Mouse (Mus musculus): Measurements from ENCODE around the gene Sept4. TPM values are rescaled to one million over a fixed set of nuclear protein-coding genes. Genes with fewer than 3 reads are reported as not detected.

Gene Sept4
- total and polyA plus RNA-seq, 2 experiments from 2014 or later: 20.6 to 49.1 TPM

GRCm38 (mm10) chr11:87596492-87596891 is 27.8 kb downstream of the Sept4 start:
- Histone ChIP-seq H3K4me2 (ENCODE audit: low read depth, low read length) (peak overlapping the region; percentile 98; the same call in 1 of the 2 replicates), H3K27ac (ENCODE audit: low read depth) (no peak overlapping the region), H3K27me3 (ENCODE audit: control insufficient read depth, insufficient read depth, low read length) (no peaks in the 10 kb centered on the region), H3K4me1 (ENCODE audit: control insufficient read depth, insufficient read depth) (peaks cover 14% of the 10 kb centered on the region), H3K9me3 (replicated peaks; ENCODE audit: control insufficient read depth, low read length) (no peaks in the 10 kb centered on the region), H3K36me3 (replicated peaks; ENCODE audit: control insufficient read depth, insufficient read depth, low read length) (peaks cover 49% of the 10 kb centered on the region), H3K4me3 (ENCODE audit: low read depth, low read length) (no peak overlapping the region), H3K9ac (replicated peaks; ENCODE audit: low read depth, low read length) (no peak overlapping the region)
- DNase-seq (ENCODE audit: low spot score) (no peak), ATAC-seq (ENCODE audit: insufficient read depth, low read depth) (no peak)
- 57% methylated on average over 2 of the region's 2 CpGs for WGBS
- TF ChIP-seq CTCF (IDR thresholded peaks at IDR 0.05; ENCODE audit: low read depth) (no peak), EP300 (IDR thresholded peaks at IDR 0.05; ENCODE audit: low read depth) (no peak)

GRCm38 (mm10) chr11:87597061-87597460 is 28.4 kb downstream of the Sept4 start:
- H3K27me3 ChIP-seq (ENCODE audit: control insufficient read depth, insufficient read depth, low read length): no peaks in the 10 kb centered on the region
- no peak overlapping the region for H3K9ac ChIP-seq (replicated peaks; ENCODE audit: low read depth, low read length)
- no peak for ATAC-seq (ENCODE audit: insufficient read depth, low read depth)
- H3K36me3 ChIP-seq (replicated peaks; ENCODE audit: control insufficient read depth, insufficient read depth, low read length): peaks cover 54% of the 10 kb centered on the region
- H3K4me1 ChIP-seq (ENCODE audit: control insufficient read depth, insufficient read depth): peaks cover 14% of the 10 kb centered on the region
- no peak for DNase-seq (ENCODE audit: low spot score)
- TF ChIP-seq EP300 (IDR thresholded peaks at IDR 0.05; ENCODE audit: low read depth) (no peak), CTCF (IDR thresholded peaks at IDR 0.05; ENCODE audit: low read depth) (no peak)
- H3K4me3 ChIP-seq (ENCODE audit: low read depth, low read length): no peak overlapping the region
- H3K9me3 ChIP-seq (replicated peaks; ENCODE audit: control insufficient read depth, low read length): no peaks in the 10 kb centered on the region
- H3K27ac ChIP-seq (ENCODE audit: low read depth): no peak overlapping the region
- no peak overlapping the region for H3K4me2 ChIP-seq (ENCODE audit: low read depth, low read length)

- no peak overlapping the region for H3K4me2 ChIP-seq (ENCODE audit: low read depth, low read length)
These were observed 30.8 kb downstream of the Sept4 start for GRCm38 (mm10) chr11:87599395-87600089.

GRCm38 (mm10) chr11:87600322-87600853 is 31.7 kb downstream of the Sept4 start:
- no peak overlapping the region for H3K9ac ChIP-seq (replicated peaks; ENCODE audit: low read depth, low read length)
- 87% methylated on average over 10 of the region's 10 CpGs for WGBS
- H3K27ac ChIP-seq (ENCODE audit: low read depth): no peak overlapping the region
- TF ChIP-seq EP300 (IDR thresholded peaks at IDR 0.05; ENCODE audit: low read depth) (no peak), CTCF (IDR thresholded peaks at IDR 0.05; ENCODE audit: low read depth) (no peak)
- no peak for ATAC-seq (ENCODE audit: insufficient read depth, low read depth)
- peaks cover 9% of the 10 kb centered on the region for H3K4me1 ChIP-seq (ENCODE audit: control insufficient read depth, insufficient read depth)
- H3K4me3 ChIP-seq (ENCODE audit: low read depth, low read length): no peak overlapping the region
- no peak for DNase-seq (ENCODE audit: low spot score)
- H3K9me3 ChIP-seq (replicated peaks; ENCODE audit: control insufficient read depth, low read length): no peaks in the 10 kb centered on the region
- peaks cover 83% of the 10 kb centered on the region for H3K36me3 ChIP-seq (replicated peaks; ENCODE audit: control insufficient read depth, insufficient read depth, low read length)
- H3K27me3 ChIP-seq (ENCODE audit: control insufficient read depth, insufficient read depth, low read length): no peaks in the 10 kb centered on the region
- H3K4me2 ChIP-seq (ENCODE audit: low read depth, low read length): no peak overlapping the region

More at GRCm38 (mm10) chr11:87599395-87600089, 30.8 kb downstream of the Sept4 start:
- Histone ChIP-seq H3K36me3 (replicated peaks; ENCODE audit: control insufficient read depth, insufficient read depth, low read length) (peaks cover 75% of the 10 kb centered on the region), H3K4me3 (ENCODE audit: low read depth, low read length) (no peak overlapping the region), H3K4me1 (ENCODE audit: control insufficient read depth, insufficient read depth) (peaks cover 9% of the 10 kb centered on the region), H3K27ac (ENCODE audit: low read depth) (no peak overlapping the region), H3K27me3 (ENCODE audit: control insufficient read depth, insufficient read depth, low read length) (no peaks in the 10 kb centered on the region), H3K9me3 (replicated peaks; ENCODE audit: control insufficient read depth, low read length) (no peaks in the 10 kb centered on the region), H3K9ac (replicated peaks; ENCODE audit: low read depth, low read length) (no peak overlapping the region)
- DNase-seq (ENCODE audit: low spot score) (no peak), ATAC-seq (ENCODE audit: insufficient read depth, low read depth) (no peak)
- 88% methylated on average over 13 of the region's 13 CpGs for WGBS
- TF ChIP-seq CTCF (IDR thresholded peaks at IDR 0.05; ENCODE audit: low read depth): no peak
- TF ChIP-seq EP300 (IDR thresholded peaks at IDR 0.05; ENCODE audit: low read depth): no peak

- H3K4me1 ChIP-seq (ENCODE audit: control insufficient read depth, insufficient read depth): no peaks in the 10 kb centered on the region
- no peak overlapping the region for H3K9ac ChIP-seq (replicated peaks; ENCODE audit: low read depth, low read length)
- no peaks in the 10 kb centered on the region for H3K27me3 ChIP-seq (ENCODE audit: control insufficient read depth, insufficient read depth, low read length)
- no peaks in the 10 kb centered on the region for H3K9me3 ChIP-seq (replicated peaks; ENCODE audit: control insufficient read depth, low read length)
- ATAC-seq (ENCODE audit: insufficient read depth, low read depth) (no peak), DNase-seq (ENCODE audit: low spot score) (no peak)
- no peak overlapping the region for H3K4me2 ChIP-seq (ENCODE audit: low read depth, low read length)
- 93% methylated on average over 9 of the region's 9 CpGs for WGBS
- H3K4me3 ChIP-seq (ENCODE audit: low read depth, low read length): no peak overlapping the region
- peaks cover 100% of the 10 kb centered on the region for H3K36me3 ChIP-seq (replicated peaks; ENCODE audit: control insufficient read depth, insufficient read depth, low read length)
- TF ChIP-seq EP300 (IDR thresholded peaks at IDR 0.05; ENCODE audit: low read depth) (no peak), CTCF (IDR thresholded peaks at IDR 0.05; ENCODE audit: low read depth) (no peak)
- H3K27ac ChIP-seq (ENCODE audit: low read depth): no peak overlapping the region
These were observed 33.5 kb downstream of the Sept4 start for GRCm38 (mm10) chr11:87602234-87602633.
